ENCODE assay signal across 8 mouse cellular contexts in the genomic region with DNA sequence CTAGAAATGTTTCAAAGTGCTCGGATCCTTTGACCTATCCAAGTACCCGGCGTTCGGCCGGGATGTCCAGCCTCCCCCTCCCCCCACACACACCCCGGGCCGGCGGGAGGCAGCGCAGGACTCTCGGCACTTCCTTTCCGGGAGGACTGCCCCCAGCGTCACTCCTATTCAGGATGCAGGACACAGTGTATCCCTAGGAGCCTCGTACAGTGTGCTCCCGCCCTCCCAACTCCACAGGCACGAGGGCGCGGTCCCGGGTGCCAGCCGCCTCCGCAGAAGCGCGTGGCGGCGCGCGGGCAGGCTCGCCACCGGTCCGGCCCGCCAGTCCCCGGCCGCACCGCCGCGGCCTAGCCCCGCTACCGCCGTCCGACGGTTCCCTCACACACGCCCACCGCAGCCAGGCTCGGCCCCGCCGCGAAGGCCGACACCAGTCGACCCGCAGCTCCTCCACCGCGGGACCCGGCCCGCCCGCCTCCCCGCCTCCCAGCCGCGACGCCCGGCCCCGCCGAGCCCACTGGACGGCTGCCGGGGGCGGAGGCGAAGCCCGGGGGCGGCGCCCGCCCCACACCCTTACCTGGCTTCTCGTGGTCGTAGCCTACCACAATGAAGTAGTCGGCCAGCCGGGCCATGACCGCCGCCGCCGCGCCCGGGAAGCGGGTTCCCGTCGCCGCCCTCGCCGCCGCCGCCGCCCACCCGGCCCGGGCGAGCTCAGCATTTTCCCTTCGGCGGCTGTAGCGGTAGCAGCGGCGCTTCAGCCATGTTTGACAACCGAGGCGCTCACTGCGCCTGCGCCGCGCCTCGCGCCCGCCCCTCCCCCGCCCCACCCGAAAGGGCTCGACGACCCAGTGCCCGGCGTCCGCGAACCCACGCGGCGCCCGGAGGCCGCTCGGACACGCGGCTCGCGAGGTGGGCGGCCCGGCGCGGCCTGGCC. TPM values are rescaled to one million over a fixed set of nuclear protein-coding genes. Genes with fewer than 3 reads are reported as not detected.
DNase-seq lines count a peak whose midpoint lies in the region; ATAC-seq and TF ChIP-seq lines count a peak whose summit lies in the region.

A gene (minus strand): TSS at position 790 of the 931 bp plus-strand sequence.

- peaks cover 30% of the 10 kb centered on the region for H3K79me2 ChIP-seq in C2C12 (ENCODE audit: control insufficient read depth, insufficient read depth)

- no peak for TF ChIP-seq CTCF in C2C12 (IDR thresholded peaks at IDR 0.05; ENCODE audit: control insufficient read depth, insufficient read depth, insufficient read length)
- TF ChIP-seq CTCF in bone marrow macrophage, adult 2 months (IDR thresholded peaks at IDR 0.05; ENCODE audit: low read depth, low read length): no peak
- TF ChIP-seq CTCF in thymus, adult 2 months (IDR thresholded peaks at IDR 0.05; ENCODE audit: borderline replicate concordance, control insufficient read depth, extremely low read depth, insufficient read depth, low read length, poor library complexity): no peak

- H3K27ac ChIP-seq in bone marrow macrophage, adult 2 months (ENCODE audit: insufficient read depth, low read depth, low read length): peak within 1 kb of the TSS; percentile 87
- peak within 1 kb of the TSS; percentile 98 for H3K27ac ChIP-seq in forebrain, embryonic 13.5 days
- peak within 1 kb of the TSS; percentile 100 for H3K27ac ChIP-seq in heart, embryonic 16.5 days (ENCODE audit: low read length)
- H3K27ac ChIP-seq in liver, embryonic 16.5 days (ENCODE audit: low read length): peak within 1 kb of the TSS; percentile 93
- H3K27ac ChIP-seq in thymus, adult 2 months (ENCODE audit: control insufficient read depth, insufficient read depth, low read length): no peak within 1 kb of the TSS

- peaks cover 5% of the 10 kb centered on the region for H3K36me3 ChIP-seq in C2C12 (ENCODE audit: control insufficient read depth, insufficient read depth)
- H3K36me3 ChIP-seq in forebrain, embryonic 13.5 days (ENCODE audit: poor library complexity, severe bottlenecking): no peaks in the 10 kb centered on the region
- H3K36me3 ChIP-seq in heart, embryonic 16.5 days (ENCODE audit: control insufficient read depth, insufficient read depth): no peaks in the 10 kb centered on the region
- no peaks in the 10 kb centered on the region for H3K36me3 ChIP-seq in liver, embryonic 16.5 days (ENCODE audit: control insufficient read depth, insufficient read depth)
- H3K36me3 ChIP-seq in thymus, adult 2 months (ENCODE audit: control insufficient read depth, insufficient read depth, low read length): no peaks in the 10 kb centered on the region

- H3K9ac ChIP-seq in forebrain, embryonic 13.5 days: peak within 1 kb of the TSS; percentile 92
- peak within 1 kb of the TSS; percentile 99 for H3K9ac ChIP-seq in heart, embryonic 16.5 days (ENCODE audit: low read length)
- peak within 1 kb of the TSS; percentile 61 for H3K9ac ChIP-seq in liver, embryonic 16.5 days (ENCODE audit: low read depth, low read length)

- TF ChIP-seq POLR2A in bone marrow macrophage, adult 2 months (IDR thresholded peaks at IDR 0.05; ENCODE audit: borderline replicate concordance, low read depth, low read length): no peak
- peak; percentile 63; the same call in 1 of the 2 replicates for TF ChIP-seq POLR2A in thymus, adult 2 months (IDR thresholded peaks at IDR 0.05; ENCODE audit: control insufficient read depth, extremely low read depth, insufficient read depth, low read length, poor library complexity)

- no peaks in the 10 kb centered on the region for H3K9me3 ChIP-seq in forebrain, embryonic 13.5 days (replicated peaks)
- no peaks in the 10 kb centered on the region for H3K9me3 ChIP-seq in heart, embryonic 16.5 days (replicated peaks; ENCODE audit: control insufficient read depth, low read length)
- no peaks in the 10 kb centered on the region for H3K9me3 ChIP-seq in liver, embryonic 16.5 days (replicated peaks; ENCODE audit: control insufficient read depth, low read length)

- peak within 1 kb of the TSS; percentile 95 for H3ac ChIP-seq in C2C12 (ENCODE audit: control insufficient read depth, insufficient read length, low read depth)

- H3K4me2 ChIP-seq in forebrain, embryonic 13.5 days: peak within 1 kb of the TSS; percentile 79
- peak within 1 kb of the TSS; percentile 93 for H3K4me2 ChIP-seq in heart, embryonic 16.5 days (ENCODE audit: low read depth, low read length)
- H3K4me2 ChIP-seq in liver, embryonic 16.5 days (ENCODE audit: low read depth, low read length): peak within 1 kb of the TSS; percentile 64

- WGBS in forebrain, embryonic 13.5 days: under 1% methylated on average over 44 of the region's 127 CpGs
- under 1% methylated on average over 109 of the region's 127 CpGs for WGBS in heart, embryonic 16.5 days
- whole genome bisulfite sequencing in liver, embryonic 16.5 days (ENCODE audit: insufficient replicate concordance): under 1% methylated on average over 102 of the region's 127 CpGs
- 1% methylated on average over 85 of the region's 127 CpGs for WGBS in thymus, adult 2 months

- no peaks in the 10 kb centered on the region for H3K27me3 ChIP-seq in C2C12 (ENCODE audit: control insufficient read depth, insufficient read depth, insufficient read length)
- H3K27me3 ChIP-seq in forebrain, embryonic 13.5 days: peaks cover 13% of the 10 kb centered on the region
- no peaks in the 10 kb centered on the region for H3K27me3 ChIP-seq in heart, embryonic 16.5 days (ENCODE audit: control insufficient read depth, insufficient read depth, low read length)
- H3K27me3 ChIP-seq in liver, embryonic 16.5 days (ENCODE audit: control insufficient read depth, insufficient read depth, low read depth, low read length): peaks cover 54% of the 10 kb centered on the region
- H3K27me3 ChIP-seq in thymus, adult 2 months (ENCODE audit: control insufficient read depth, insufficient read depth, low read length): peaks cover 21% of the 10 kb centered on the region

- DNase-seq in kidney, postnatal 36 days: peak; percentile 92 to 94
- peak; percentile 57 for DNase-seq in thymus, adult 2 months

- H3K4me1 ChIP-seq in bone marrow macrophage, adult 2 months (ENCODE audit: control insufficient read depth, insufficient read depth, low read length): peaks cover 27% of the 10 kb centered on the region
- peaks cover 19% of the 10 kb centered on the region for H3K4me1 ChIP-seq in forebrain, embryonic 13.5 days
- H3K4me1 ChIP-seq in heart, embryonic 16.5 days (ENCODE audit: control insufficient read depth, insufficient read depth, low read length): peaks cover 33% of the 10 kb centered on the region
- peaks cover 5% of the 10 kb centered on the region; the same call in 1 of the 2 replicates for H3K4me1 ChIP-seq in liver, embryonic 16.5 days (ENCODE audit: control insufficient read depth, low read depth, low read length)
- H3K4me1 ChIP-seq in thymus, adult 2 months (replicated peaks; ENCODE audit: control insufficient read depth, insufficient read depth, low read length): peaks cover 12% of the 10 kb centered on the region

- H3K79me3 ChIP-seq in C2C12 (ENCODE audit: low read depth): peaks cover 22% of the 10 kb centered on the region

- peak within 1 kb of the TSS; percentile 45 for H3K4me3 ChIP-seq in C2C12 (ENCODE audit: insufficient read depth, poor library complexity, severe bottlenecking)
- H3K4me3 ChIP-seq in bone marrow macrophage, adult 2 months (ENCODE audit: insufficient read depth, low read length): peak within 1 kb of the TSS; percentile 72
- H3K4me3 ChIP-seq in forebrain, embryonic 13.5 days: peak within 1 kb of the TSS; percentile 87
- H3K4me3 ChIP-seq in heart, embryonic 16.5 days (ENCODE audit: low read length): peak within 1 kb of the TSS; percentile 96
- peak within 1 kb of the TSS; percentile 68 for H3K4me3 ChIP-seq in liver, embryonic 16.5 days (ENCODE audit: low read depth, low read length)
- peak within 1 kb of the TSS; percentile 43 for H3K4me3 ChIP-seq in thymus, adult 2 months (ENCODE audit: control insufficient read depth, insufficient read depth, low read length)

- ATAC-seq in forebrain, embryonic 13.5 days: peak; percentile 93
- ATAC-seq in heart, embryonic 16.5 days (replicated peaks; ENCODE audit: extremely low read depth, insufficient read depth, low FRiP score): peak; percentile 87
- peak; percentile 82 for ATAC-seq in liver, embryonic 16.5 days (ENCODE audit: low read depth)
- ATAC-seq in neutrophil, adult 5-6 weeks (ENCODE audit: extremely low read depth, insufficient number of reproducible peaks, low FRiP score, poor library complexity, severe bottlenecking): 0 out of 2 replicates have a peak, but pooled peaks have one; percentile 23

TF ChIP-seq in C2C12, 6 proteins besides CTCF, POLR2A, EP300 and RAD21:
- TF ChIP-seq MYOD1 (IDR thresholded peaks at IDR 0.05; ENCODE audit: control insufficient read depth, insufficient read length, low read depth): no peak

RNA-seq across cellular contexts. Expression of the gene that starts here (rescaled TPM):
- polyA plus RNA-seq in C2C12 (2012; fragmentation: generic; extraction: Trizol): 7.5 TPM
- 48.1 and 49.9 TPM in 2 replicates for polyA plus RNA-seq in bone marrow macrophage, adult 2 months (2012; ENCODE audit: insufficient read depth, insufficient read length, missing spikeins)
- 51.8 and 54.9 TPM in 2 replicates for polyA plus RNA-seq in forebrain, embryonic 13.5 days (2015; fragmentation: Nextera tagmentation; extraction: Ambion mirVana)
- polyA plus RNA-seq in heart, embryonic 16.5 days (2015; fragmentation: Nextera tagmentation; extraction: Ambion mirVana): 30.8 and 35.0 TPM in 2 replicates
- polyA plus RNA-seq in liver, embryonic 16.5 days (2015; fragmentation: Nextera tagmentation; extraction: Ambion mirVana): 5.8 and 7.3 TPM in 2 replicates
- 3.1 and 3.4 TPM in 2 replicates for total RNA-seq in neutrophil, adult 5-6 weeks (2017)
- 6.3 and 8.8 TPM in 2 replicates for polyA plus RNA-seq in thymus, adult 2 months (2012; rRNA removed)

Comparison
In these comparisons a context has a peak if more than half of its experiments do, and no peak if none do; other contexts are left out.
1. H3K4me3 ChIP-seq: peak in every context shown above with its lines; median percentile 96 in heart, embryonic 16.5 days; 87 in forebrain, embryonic 13.5 days; 72 in bone marrow macrophage, adult 2 months; 68 in liver, embryonic 16.5 days; 45 in C2C12; 43 in thymus, adult 2 months.
2. ATAC-seq: peak in every context shown above with its lines; median percentile 93 in forebrain, embryonic 13.5 days; 87 in heart, embryonic 16.5 days; 82 in liver, embryonic 16.5 days; 23 in neutrophil, adult 5-6 weeks.